Mouse (Mus musculus) lung, postnatal 0 days (tissue): ENCODE data around the gene Fam178b.

Source experiments
- CTCF ChIP-seq: IDR thresholded peaks from 2 replicates; pipeline ENCODE4 v1.5.1; 2016; ENCODE audit warnings: antibody characterized with exemption, mild to moderate bottlenecking
- EP300 ChIP-seq: IDR thresholded peaks from 2 replicates; pipeline ENCODE4 v1.6.1; 2016; ENCODE audit warnings: antibody characterized with exemption, mild to moderate bottlenecking, control low read depth

DNA sequence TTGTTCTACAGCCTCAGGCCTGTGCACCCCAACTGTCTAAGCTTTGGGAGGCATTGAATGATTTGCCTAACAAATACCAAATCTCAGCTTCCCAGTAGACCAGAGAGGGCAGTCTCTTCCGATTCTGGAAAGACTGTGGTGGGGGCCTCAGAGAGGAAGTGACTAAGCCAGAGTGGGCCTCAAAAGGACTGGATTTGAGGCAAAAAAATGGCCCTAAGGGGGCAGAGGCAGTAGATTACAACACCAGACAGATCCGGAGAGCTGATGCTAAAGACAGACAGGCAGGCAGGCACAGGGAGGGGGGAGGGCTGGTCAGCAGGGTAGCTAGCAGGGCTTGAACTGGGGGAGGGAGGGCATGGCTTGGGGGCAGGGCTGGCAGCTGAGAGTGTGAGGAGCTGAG is 116.6 kb downstream of the Fam178b start:
- TF ChIP-seq CTCF (no peak), EP300 (no peak)
